Mouse (Mus musculus) forebrain, postnatal 0 days (tissue): ENCODE measurements at regions not wholly inside any gene's neighbourhood (a gene's known extent, or its start where the extent isn't known, plus 50 kb on each side); places are given as distances from the start of the nearest gene placed in this dataset.

ENCODE experiments used
- ATAC-seq: fragments of 200-750 bp; cut with Nextera tagmentation; 2 replicates; pipeline ENCODE4 v1.8.0; 2017; ENCODE audit warnings: mild to moderate bottlenecking, moderate library complexity
- DNase-seq: peaks from one replicate; pipeline ENCODE4 v3.0.0-alpha.2; 2015
- H3K27ac ChIP-seq: fragments of 300-500 bp; sonication (generic); 2 replicates; pipeline ENCODE4 v1.5.1; 2014; ENCODE audit warnings: low read depth, mild to moderate bottlenecking, antibody characterized with exemption, low read length, moderate library complexity, mixed read lengths
- H3K27me3 ChIP-seq: fragments of 300-500 bp; sonication (generic); 2 replicates; pipeline ENCODE4 v1.6.1; 2014; ENCODE audit warnings: mild to moderate bottlenecking, low read length, mixed read lengths; ENCODE audit not compliant: insufficient read depth
- H3K36me3 ChIP-seq: fragments of 300-500 bp; sonication (generic); 2 replicates; pipeline ENCODE4 v1.6.1; 2014; ENCODE audit warnings: mild to moderate bottlenecking, moderate library complexity; ENCODE audit not compliant: insufficient read depth
- H3K4me1 ChIP-seq: fragments of 300-500 bp; sonication (generic); 2 replicates; pipeline ENCODE4 v1.6.1; 2014; ENCODE audit warnings: antibody characterized with exemption; ENCODE audit not compliant: insufficient read depth
- H3K4me2 ChIP-seq: fragments of 300-500 bp; sonication (generic); 2 replicates; pipeline ENCODE4 v1.6.1; 2014; ENCODE audit warnings: low read depth, mild to moderate bottlenecking, moderate library complexity
- H3K4me3 ChIP-seq: fragments of 300-500 bp; sonication (generic); 2 replicates; pipeline ENCODE4 v1.5.1; 2014; ENCODE audit warnings: low read depth, low read length, mixed read lengths
- H3K9ac ChIP-seq: fragments of 300-500 bp; sonication (generic); 2 replicates; pipeline ENCODE4 v1.6.1; 2014; ENCODE audit warnings: mild to moderate bottlenecking
- H3K9me3 ChIP-seq: fragments of 300-500 bp; sonication (generic); 2 replicates; pipeline ENCODE4 v1.6.1; 2016; ENCODE audit warnings: low read length
- CTCF ChIP-seq: sonication (generic); IDR thresholded peaks from 2 replicates; pipeline ENCODE4 v1.5.1; 2016; ENCODE audit warnings: antibody characterized with exemption, control low read depth, low read depth
- WGBS: fragments of 180-500 bp; shearing (Covaris S2); extraction: QIAGEN DNeasy Blood & Tissue Kit; methylation state at CpG from one replicate; pipeline ENCODE4 v1.1.7; 2014; 5-methylcytosine and 5-hydroxymethylcytosine counted together

GRCm38 (mm10) chr4:90729168-90729567, 510.5 kb downstream of the Zfp352 start:
- H3K4me2 ChIP-seq, result no peak overlapping the region
- TF ChIP-seq CTCF, result no peak
- no peak overlapping the region for H3K9ac ChIP-seq
- H3K27me3 ChIP-seq, result no peaks in the 10 kb centered on the region
- no peak overlapping the region for H3K4me3 ChIP-seq
- no peaks in the 10 kb centered on the region for H3K9me3 ChIP-seq
- no peak for DNase-seq
- no peaks in the 10 kb centered on the region for H3K4me1 ChIP-seq
- no peaks in the 10 kb centered on the region for H3K36me3 ChIP-seq
- no peak overlapping the region for H3K27ac ChIP-seq
- ATAC-seq, result no peak
- WGBS, result 100% methylated on average over 2 of the region's 2 CpGs

GRCm38 (mm10) chr4:90734856-90735255, 516.2 kb downstream of the Zfp352 start:
- Histone ChIP-seq H3K36me3 (no peaks in the 10 kb centered on the region), H3K9me3 (no peaks in the 10 kb centered on the region), H3K4me2 (no peak overlapping the region), H3K27me3 (no peaks in the 10 kb centered on the region), H3K27ac (no peak overlapping the region), H3K4me1 (no peaks in the 10 kb centered on the region), H3K9ac (no peak overlapping the region), H3K4me3 (no peak overlapping the region)
- no peak for TF ChIP-seq CTCF
- WGBS, result 69% methylated on average over 1 of the region's 1 CpGs
- ATAC-seq, result peak; percentile 59
- peak; percentile 16 for DNase-seq

GRCm38 (mm10) chr4:90744106-90744505, 525.5 kb downstream of the Zfp352 start:
- H3K4me1 ChIP-seq, result no peaks in the 10 kb centered on the region
- DNase-seq (no peak), ATAC-seq (no peak)
- no peak for TF ChIP-seq CTCF
- H3K9ac ChIP-seq, result no peak overlapping the region
- H3K4me2 ChIP-seq, result no peak overlapping the region
- H3K9me3 ChIP-seq, result no peaks in the 10 kb centered on the region
- H3K36me3 ChIP-seq, result no peaks in the 10 kb centered on the region
- H3K27ac ChIP-seq, result no peak overlapping the region
- 40% methylated on average over 1 of the region's 1 CpGs for WGBS
- H3K27me3 ChIP-seq, result no peaks in the 10 kb centered on the region
- no peak overlapping the region for H3K4me3 ChIP-seq
